Mouse (Mus musculus) stomach, embryonic 14.5 days (tissue): ENCODE data around the gene Snapin. TPM values are rescaled to one million over a fixed set of nuclear protein-coding genes. Genes with fewer than 3 reads are reported as not detected.
A peak's percentile ranks its signal among the peaks of the same experiment; 100 is the strongest.

Experiments
- ATAC-seq: fragments of 200-750 bp; cut with Nextera tagmentation; 2 replicates; pipeline ENCODE4 v1.8.0; 2017; ENCODE audit warnings: low read depth, moderate TSS enrichment; ENCODE audit not compliant: insufficient number of reproducible peaks, insufficient read depth, low FRiP score
- H3K27ac ChIP-seq: fragments of 300-500 bp; sonication (generic); 2 replicates; pipeline ENCODE4 v1.5.1; 2014; ENCODE audit warnings: mild to moderate bottlenecking, low read length, moderate library complexity, mixed read lengths
- H3K27me3 ChIP-seq: fragments of 300-500 bp; sonication (generic); 2 replicates; pipeline ENCODE4 v1.6.1; 2014; ENCODE audit warnings: low read length, control low read depth, mixed read lengths; ENCODE audit not compliant: control insufficient read depth, insufficient read depth
- H3K36me3 ChIP-seq: fragments of 300-500 bp; sonication (generic); 2 replicates; pipeline ENCODE4 v1.6.1; 2014; ENCODE audit warnings: mild to moderate bottlenecking, control low read depth, low read length, moderate library complexity, mixed read lengths; ENCODE audit not compliant: control insufficient read depth, insufficient read depth
- H3K4me1 ChIP-seq: fragments of 300-500 bp; sonication (generic); 2 replicates; pipeline ENCODE4 v1.6.1; 2014; ENCODE audit warnings: low read length, control low read depth, mixed read lengths; ENCODE audit not compliant: control insufficient read depth, insufficient read depth
- H3K4me2 ChIP-seq: fragments of 300-500 bp; sonication (generic); replicated peaks from 2 replicates; pipeline ENCODE4 v1.6.1; 2014; ENCODE audit warnings: low read depth, low read length, control low read depth
- H3K4me3 ChIP-seq: fragments of 300-500 bp; sonication (generic); 2 replicates; pipeline ENCODE4 v1.5.1; 2014; ENCODE audit warnings: low read depth, low read length, control low read depth
- H3K9ac ChIP-seq: fragments of 300-500 bp; sonication (generic); replicated peaks from 2 replicates; pipeline ENCODE4 v1.6.1; 2014; ENCODE audit warnings: low read depth, mild to moderate bottlenecking, control low read depth, low read length, moderate library complexity, mixed read lengths
- H3K9me3 ChIP-seq: fragments of 300-500 bp; sonication (generic); 2 replicates; pipeline ENCODE4 v1.6.1; 2016; ENCODE audit warnings: low read depth, low read length, control low read depth; ENCODE audit not compliant: control insufficient read depth
- WGBS: fragments of 180-500 bp; shearing (Covaris S2); extraction: QIAGEN DNeasy Blood & Tissue Kit; methylation state at CpG from one replicate; pipeline ENCODE4 v1.1.7; 2014; 5-methylcytosine and 5-hydroxymethylcytosine counted together
- polyA plus RNA-seq: library from polyadenylated mRNA; unstranded; fragments of >200 nt; fragmentation: Nextera tagmentation; extraction: Ambion mirVana; gene quantifications from 2 replicates; pipeline ENCODE4 v1.2.1, GENCODE M21; 2014

Gene Snapin
- polyA plus RNA-seq, 1 experiment from 2014 or later: 81.2 TPM

GRCm38 (mm10) chr3:90467618-90468300, 23.1 kb downstream of the Snapin start:
- Histone ChIP-seq H3K4me1 (peaks cover 4% of the 10 kb centered on the region; the same call in 1 of the 2 replicates), H3K9me3 (no peaks in the 10 kb centered on the region), H3K9ac (no peak overlapping the region), H3K27ac (no peak overlapping the region), H3K27me3 (peaks cover 11% of the 10 kb centered on the region), H3K4me3 (no peak overlapping the region), H3K4me2 (no peak overlapping the region), H3K36me3 (no peaks in the 10 kb centered on the region)
- 95% methylated on average over 10 of the region's 10 CpGs for WGBS
- ATAC-seq: no peak

GRCm38 (mm10) chr3:90466311-90466766, 24.5 kb downstream of the Snapin start:
- H3K9me3 ChIP-seq: no peaks in the 10 kb centered on the region
- no peak overlapping the region for H3K9ac ChIP-seq
- H3K4me1 ChIP-seq: peaks cover 4% of the 10 kb centered on the region; the same call in 1 of the 2 replicates
- ATAC-seq: peak; percentile 44
- H3K27ac ChIP-seq: no peak overlapping the region
- no peaks in the 10 kb centered on the region for H3K36me3 ChIP-seq
- H3K4me3 ChIP-seq: peak overlapping the region; percentile 52
- 0% methylated on average over 15 of the region's 15 CpGs for WGBS
- peaks cover 11% of the 10 kb centered on the region for H3K27me3 ChIP-seq
- peak overlapping the region; percentile 95 for H3K4me2 ChIP-seq

- peak; percentile 53 for ATAC-seq
- H3K4me1 ChIP-seq: peaks cover 4% of the 10 kb centered on the region; the same call in 1 of the 2 replicates
- peaks cover 11% of the 10 kb centered on the region for H3K27me3 ChIP-seq
- peak within 1 kb of the TSS; percentile 33; the same call in 1 of the 2 replicates for H3K9ac ChIP-seq
- peak within 1 kb of the TSS; percentile 95 for H3K4me2 ChIP-seq
- under 1% methylated on average over 35 of the region's 49 CpGs for WGBS
- H3K9me3 ChIP-seq: no peaks in the 10 kb centered on the region
- H3K36me3 ChIP-seq: no peaks in the 10 kb centered on the region
- H3K4me3 ChIP-seq: peak within 1 kb of the TSS; percentile 52
- H3K27ac ChIP-seq: no peak within 1 kb of the TSS
Measured at GRCm38 (mm10) chr3:90465686-90466310, 25.0 kb downstream of the Snapin start, which contains the start of gene Npr1. Npr1 (minus strand) TSS chr3:90465866.

GRCm38 (mm10) chr3:90465081-90465685, 25.6 kb downstream of the Snapin start:
- Histone ChIP-seq H3K27ac (no peak overlapping the region), H3K36me3 (no peaks in the 10 kb centered on the region), H3K4me1 (peaks cover 4% of the 10 kb centered on the region; the same call in 1 of the 2 replicates), H3K4me3 (peak overlapping the region; percentile 52), H3K9me3 (no peaks in the 10 kb centered on the region), H3K27me3 (peaks cover 11% of the 10 kb centered on the region), H3K9ac (peak overlapping the region; percentile 33; the same call in 1 of the 2 replicates), H3K4me2 (peak overlapping the region; percentile 95)
- WGBS: under 1% methylated on average over 74 of the region's 75 CpGs
- 0 out of 2 replicates have a peak, but pooled peaks have one; percentile 8 for ATAC-seq

- 0 out of 2 replicates have a peak, but pooled peaks have one; percentile 14 for ATAC-seq
- H3K4me2 ChIP-seq: peak overlapping the region; percentile 95
- H3K4me3 ChIP-seq: peak overlapping the region; percentile 52
- H3K27ac ChIP-seq: no peak overlapping the region
- H3K27me3 ChIP-seq: peaks cover 11% of the 10 kb centered on the region
- peak overlapping the region; percentile 33; the same call in 1 of the 2 replicates for H3K9ac ChIP-seq
- 11% methylated on average over 37 of the region's 37 CpGs for WGBS
- peaks cover 4% of the 10 kb centered on the region; the same call in 1 of the 2 replicates for H3K4me1 ChIP-seq
- no peaks in the 10 kb centered on the region for H3K9me3 ChIP-seq
- no peaks in the 10 kb centered on the region for H3K36me3 ChIP-seq
Measured at GRCm38 (mm10) chr3:90464552-90465080, 26.2 kb downstream of the Snapin start.

- Histone ChIP-seq H3K4me3 (no peak overlapping the region), H3K4me1 (peaks cover 4% of the 10 kb centered on the region; the same call in 1 of the 2 replicates), H3K27me3 (peaks cover 11% of the 10 kb centered on the region), H3K9me3 (no peaks in the 10 kb centered on the region), H3K27ac (no peak overlapping the region), H3K36me3 (no peaks in the 10 kb centered on the region), H3K4me2 (no peak overlapping the region), H3K9ac (no peak overlapping the region)
- WGBS: 26% methylated on average over 7 of the region's 7 CpGs
- no peak for ATAC-seq
Measured at GRCm38 (mm10) chr3:90462579-90462978, 28.3 kb downstream of the Snapin start.

- Histone ChIP-seq H3K36me3 (no peaks in the 10 kb centered on the region), H3K9me3 (no peaks in the 10 kb centered on the region), H3K27me3 (peaks cover 11% of the 10 kb centered on the region), H3K4me3 (no peak overlapping the region), H3K9ac (no peak overlapping the region), H3K4me1 (peaks cover 4% of the 10 kb centered on the region; the same call in 1 of the 2 replicates), H3K4me2 (no peak overlapping the region), H3K27ac (no peak overlapping the region)
- WGBS: 88% methylated on average over 3 of the region's 3 CpGs
- no peak for ATAC-seq
Measured at GRCm38 (mm10) chr3:90461935-90462334, 28.9 kb downstream of the Snapin start.

- 76% methylated on average over 5 of the region's 5 CpGs for WGBS
Measured at GRCm38 (mm10) chr3:90460315-90460714, 30.5 kb downstream of the Snapin start.

More at GRCm38 (mm10) chr3:90460315-90460714, 30.5 kb downstream of the Snapin start:
- H3K27me3 ChIP-seq: peaks cover 9% of the 10 kb centered on the region
- H3K9ac ChIP-seq: no peak overlapping the region
- no peak for ATAC-seq
- H3K36me3 ChIP-seq: no peaks in the 10 kb centered on the region
- no peaks in the 10 kb centered on the region for H3K9me3 ChIP-seq
- peaks cover 3% of the 10 kb centered on the region; the same call in 1 of the 2 replicates for H3K4me1 ChIP-seq
- H3K4me2 ChIP-seq: no peak overlapping the region
- H3K4me3 ChIP-seq: no peak overlapping the region
- H3K27ac ChIP-seq: no peak overlapping the region
